Mouse (Mus musculus): ENCODE data around the gene Lcn2. TPM values are rescaled to one million over a fixed set of nuclear protein-coding genes. Genes with fewer than 3 reads are reported as not detected.
A peak's percentile ranks its signal among the peaks of the same experiment; 100 is the strongest.

Gene Lcn2
- polyA plus RNA-seq, 1 experiment from 2014 or later: not detected

- DNase-seq (no peak), ATAC-seq (ENCODE audit: low FRiP score, low TSS enrichment) (no peak)
- no peaks in the 10 kb centered on the region for H3K27me3 ChIP-seq (ENCODE audit: control insufficient read depth, insufficient read depth, low read length)
- WGBS: 84% methylated on average over 7 of the region's 7 CpGs
- no peak overlapping the region for H3K27ac ChIP-seq (replicated peaks; ENCODE audit: low read depth, low read length)
- H3K4me3 ChIP-seq (replicated peaks; ENCODE audit: low read depth, low read length): no peak overlapping the region
- H3K9ac ChIP-seq (replicated peaks; ENCODE audit: low read length): no peak overlapping the region
- H3K4me1 ChIP-seq (ENCODE audit: control insufficient read depth, insufficient read depth, low read length): no peaks in the 10 kb centered on the region
- no peak overlapping the region for H3K4me2 ChIP-seq (ENCODE audit: low read length)
- H3K36me3 ChIP-seq (ENCODE audit: control insufficient read depth, insufficient read depth, low read length): peaks cover 11% of the 10 kb centered on the region
- H3K9me3 ChIP-seq (ENCODE audit: control insufficient read depth, low read length): no peaks in the 10 kb centered on the region
These were observed 19.2 kb upstream of the Lcn2 start for GRCm38 (mm10) chr2:32407144-32407824.

DNA sequence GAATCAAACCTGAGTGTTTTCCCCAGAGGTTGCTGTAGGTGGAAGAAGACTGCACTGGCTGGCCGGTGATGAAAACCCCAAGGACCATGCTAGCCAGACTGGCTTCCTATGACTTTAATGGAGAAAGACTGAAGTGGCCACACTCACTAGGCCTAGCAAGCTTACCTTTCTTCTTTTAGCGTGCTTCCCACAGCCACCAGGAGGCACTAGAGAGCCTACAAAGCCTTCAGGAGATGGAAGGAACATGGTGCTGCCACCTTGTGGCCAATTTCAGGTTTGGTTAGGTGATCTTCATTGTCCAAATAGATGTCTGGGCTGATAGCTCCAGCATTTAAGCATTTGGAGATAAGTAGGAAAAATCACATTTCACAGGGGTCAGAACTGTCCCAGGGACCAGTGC is 16.6 kb upstream of the Lcn2 start:
- DNase-seq: peak; percentile 98
- no peak overlapping the region for H3K4me2 ChIP-seq (ENCODE audit: low read length)
- H3K9ac ChIP-seq (replicated peaks; ENCODE audit: low read length): no peak overlapping the region
- no peaks in the 10 kb centered on the region for H3K27me3 ChIP-seq (ENCODE audit: control insufficient read depth, insufficient read depth, low read length)
- no peak overlapping the region for H3K27ac ChIP-seq (replicated peaks; ENCODE audit: low read depth, low read length)
- ATAC-seq (ENCODE audit: low FRiP score, low TSS enrichment): no peak; the same call in 1 of the 2 replicates
- H3K4me1 ChIP-seq (ENCODE audit: control insufficient read depth, insufficient read depth, low read length): no peaks in the 10 kb centered on the region
- H3K4me3 ChIP-seq (replicated peaks; ENCODE audit: low read depth, low read length): no peak overlapping the region
- WGBS: 19% methylated on average over 2 of the region's 2 CpGs
- peaks cover 35% of the 10 kb centered on the region for H3K36me3 ChIP-seq (ENCODE audit: control insufficient read depth, insufficient read depth, low read length)
- no peaks in the 10 kb centered on the region for H3K9me3 ChIP-seq (ENCODE audit: control insufficient read depth, low read length)

GRCm38 (mm10) chr2:32396695-32397094 is 8.6 kb upstream of the Lcn2 start:
- peak overlapping the region; percentile 91 for H3K27ac ChIP-seq (replicated peaks; ENCODE audit: low read depth, low read length)
- H3K4me1 ChIP-seq (ENCODE audit: control insufficient read depth, insufficient read depth, low read length): peaks cover 13% of the 10 kb centered on the region
- peak overlapping the region; percentile 97 for H3K4me3 ChIP-seq (replicated peaks; ENCODE audit: low read depth, low read length)
- H3K36me3 ChIP-seq (ENCODE audit: control insufficient read depth, insufficient read depth, low read length): peaks cover 18% of the 10 kb centered on the region
- ATAC-seq (ENCODE audit: low FRiP score, low TSS enrichment): no peak
- no peaks in the 10 kb centered on the region for H3K27me3 ChIP-seq (ENCODE audit: control insufficient read depth, insufficient read depth, low read length)
- peak overlapping the region; percentile 80 for H3K9ac ChIP-seq (replicated peaks; ENCODE audit: low read length)
- WGBS: under 1% methylated on average over 15 of the region's 15 CpGs
- H3K9me3 ChIP-seq (ENCODE audit: control insufficient read depth, low read length): no peaks in the 10 kb centered on the region
- DNase-seq: peak; percentile 15
- peak overlapping the region; percentile 89 for H3K4me2 ChIP-seq (ENCODE audit: low read length)

- Histone ChIP-seq H3K27me3 (ENCODE audit: control insufficient read depth, insufficient read depth, low read length) (no peaks in the 10 kb centered on the region), H3K4me2 (ENCODE audit: low read length) (peak overlapping the region; percentile 89), H3K9ac (replicated peaks; ENCODE audit: low read length) (peak overlapping the region; percentile 80), H3K9me3 (ENCODE audit: control insufficient read depth, low read length) (no peaks in the 10 kb centered on the region), H3K27ac (replicated peaks; ENCODE audit: low read depth, low read length) (peak overlapping the region; percentile 91), H3K4me3 (replicated peaks; ENCODE audit: low read depth, low read length) (peak overlapping the region; percentile 97), H3K4me1 (ENCODE audit: control insufficient read depth, insufficient read depth, low read length) (peaks cover 13% of the 10 kb centered on the region), H3K36me3 (ENCODE audit: control insufficient read depth, insufficient read depth, low read length) (peaks cover 12% of the 10 kb centered on the region)
- DNase-seq: peak; percentile 96
- ATAC-seq (ENCODE audit: low FRiP score, low TSS enrichment): peak; percentile 94
- WGBS: under 1% methylated on average over 59 of the region's 59 CpGs
These were observed 8.0 kb upstream of the Lcn2 start for GRCm38 (mm10) chr2:32395946-32396621.

DNA sequence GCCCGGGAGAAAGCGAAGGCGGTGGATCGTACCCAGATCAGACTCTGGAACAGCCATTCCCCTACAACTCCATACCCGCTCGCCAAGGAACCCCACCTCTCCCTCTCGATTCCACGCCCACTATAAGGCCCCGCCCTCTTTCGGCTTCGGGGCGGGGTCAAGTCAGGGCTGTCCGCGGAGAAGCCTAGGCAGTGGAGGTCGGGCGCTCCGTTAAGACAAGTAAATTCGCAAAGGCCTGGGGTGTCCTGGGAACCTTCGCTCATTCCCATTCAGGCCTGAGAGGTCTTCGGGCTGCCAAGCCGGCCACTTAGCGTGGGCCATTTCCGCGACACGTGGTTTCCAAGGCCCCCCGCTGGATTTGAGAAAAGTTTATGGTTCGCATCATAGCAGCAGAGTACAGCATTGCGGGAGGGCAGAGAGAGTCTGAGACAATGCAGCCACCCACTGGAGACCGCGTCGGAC is 7.5 kb upstream of the Lcn2 start, which contains the start of gene Ptges2:
Ptges2 (plus strand) TSS at position 413 of the 462 bp plus-strand sequence.
- DNase-seq: peak; percentile 94
- Histone ChIP-seq H3K27ac (replicated peaks; ENCODE audit: low read depth, low read length) (peak within 1 kb of the TSS; percentile 91), H3K9ac (replicated peaks; ENCODE audit: low read length) (peak within 1 kb of the TSS; percentile 80), H3K4me2 (ENCODE audit: low read length) (peak within 1 kb of the TSS; percentile 89), H3K4me1 (ENCODE audit: control insufficient read depth, insufficient read depth, low read length) (peaks cover 13% of the 10 kb centered on the region), H3K36me3 (ENCODE audit: control insufficient read depth, insufficient read depth, low read length) (peaks cover 7% of the 10 kb centered on the region), H3K4me3 (replicated peaks; ENCODE audit: low read depth, low read length) (peak within 1 kb of the TSS; percentile 97), H3K9me3 (ENCODE audit: control insufficient read depth, low read length) (no peaks in the 10 kb centered on the region), H3K27me3 (ENCODE audit: control insufficient read depth, insufficient read depth, low read length) (no peaks in the 10 kb centered on the region)
- ATAC-seq (ENCODE audit: low FRiP score, low TSS enrichment): peak; percentile 91
- WGBS: under 1% methylated on average over 31 of the region's 31 CpGs

DNA sequence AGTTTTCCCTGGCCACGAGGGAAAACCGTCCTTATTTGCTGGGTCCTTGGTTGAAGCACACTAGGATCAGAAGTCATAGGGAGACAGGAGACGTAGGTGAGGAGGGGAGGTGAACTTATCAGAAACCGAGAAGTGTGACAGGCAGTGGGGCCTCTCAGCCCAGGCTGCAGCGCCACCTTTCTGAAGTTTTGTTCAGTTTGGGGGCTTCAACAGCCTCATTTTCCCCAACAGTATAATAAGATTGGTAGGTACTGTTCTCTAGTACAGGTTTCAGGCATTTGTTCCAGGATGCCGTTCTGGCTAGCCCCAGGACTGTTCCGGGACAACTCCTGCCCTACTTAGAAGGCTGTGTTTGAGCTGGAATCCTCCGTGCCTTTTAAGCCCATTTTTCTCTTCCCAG is 6.9 kb upstream of the Lcn2 start:
- 3% methylated on average over 8 of the region's 8 CpGs for WGBS
- ATAC-seq (ENCODE audit: low FRiP score, low TSS enrichment) (no peak), DNase-seq (peak; percentile 59)
- no peaks in the 10 kb centered on the region for H3K9me3 ChIP-seq (ENCODE audit: control insufficient read depth, low read length)
- H3K27me3 ChIP-seq (ENCODE audit: control insufficient read depth, insufficient read depth, low read length): no peaks in the 10 kb centered on the region
- peak overlapping the region; percentile 97 for H3K4me3 ChIP-seq (replicated peaks; ENCODE audit: low read depth, low read length)
- H3K36me3 ChIP-seq (ENCODE audit: control insufficient read depth, insufficient read depth, low read length): peaks cover 3% of the 10 kb centered on the region; the same call in 1 of the 2 replicates
- peak overlapping the region; percentile 80 for H3K9ac ChIP-seq (replicated peaks; ENCODE audit: low read length)
- peaks cover 13% of the 10 kb centered on the region for H3K4me1 ChIP-seq (ENCODE audit: control insufficient read depth, insufficient read depth, low read length)
- H3K27ac ChIP-seq (replicated peaks; ENCODE audit: low read depth, low read length): peak overlapping the region; percentile 91
- peak overlapping the region; percentile 89 for H3K4me2 ChIP-seq (ENCODE audit: low read length)

DNA sequence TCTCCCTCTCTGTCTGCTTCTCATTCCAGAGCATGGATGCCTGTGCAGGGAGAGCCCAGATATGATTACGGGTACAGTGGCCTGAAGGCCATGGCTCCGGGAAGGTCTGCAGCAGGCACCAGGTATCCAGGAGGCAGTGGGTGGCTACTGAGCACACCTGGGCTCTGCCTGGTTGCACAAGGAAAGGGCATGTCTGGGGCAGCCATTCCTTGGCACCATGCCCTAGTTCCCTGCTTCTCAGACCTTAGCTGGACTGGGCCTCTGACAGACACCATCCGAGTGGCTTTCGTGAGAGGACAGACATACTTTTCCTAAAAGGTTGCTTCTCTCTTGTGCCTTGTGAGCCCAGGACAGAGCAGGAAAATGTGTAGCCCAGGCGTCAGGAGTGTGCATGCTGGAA is 4.0 kb upstream of the Lcn2 start:
- H3K9me3 ChIP-seq (ENCODE audit: control insufficient read depth, low read length): no peaks in the 10 kb centered on the region
- H3K4me2 ChIP-seq (ENCODE audit: low read length): no peak overlapping the region
- no peaks in the 10 kb centered on the region for H3K36me3 ChIP-seq (ENCODE audit: control insufficient read depth, insufficient read depth, low read length)
- H3K27ac ChIP-seq (replicated peaks; ENCODE audit: low read depth, low read length): no peak overlapping the region
- 77% methylated on average over 5 of the region's 5 CpGs for WGBS
- no peaks in the 10 kb centered on the region for H3K27me3 ChIP-seq (ENCODE audit: control insufficient read depth, insufficient read depth, low read length)
- no peak overlapping the region for H3K9ac ChIP-seq (replicated peaks; ENCODE audit: low read length)
- peaks cover 10% of the 10 kb centered on the region for H3K4me1 ChIP-seq (ENCODE audit: control insufficient read depth, insufficient read depth, low read length)
- DNase-seq (no peak), ATAC-seq (ENCODE audit: low FRiP score, low TSS enrichment) (no peak)
- no peak overlapping the region for H3K4me3 ChIP-seq (replicated peaks; ENCODE audit: low read depth, low read length)

DNA sequence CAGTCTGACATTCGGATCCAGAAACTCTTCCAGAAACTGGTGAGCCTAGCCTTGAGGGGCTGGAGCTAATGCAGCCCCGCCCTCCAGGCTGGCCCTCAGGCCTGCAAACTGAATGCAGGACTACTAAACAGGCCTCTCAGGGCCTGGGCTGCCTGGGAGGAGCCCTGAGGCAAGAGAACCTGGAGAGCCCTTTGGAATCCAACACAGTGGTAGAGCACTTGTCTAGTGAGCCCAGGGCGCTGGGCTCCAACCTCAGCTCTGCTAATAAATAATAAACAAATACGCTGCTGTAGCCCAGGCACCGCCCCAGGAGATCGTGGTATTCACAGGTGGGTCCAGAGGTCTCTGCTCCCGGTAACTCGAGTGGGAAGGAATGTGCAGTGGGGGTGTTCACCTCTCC is 2.8 kb upstream of the Lcn2 start:
- DNase-seq: no peak
- no peak for ATAC-seq (ENCODE audit: low FRiP score, low TSS enrichment)
- no peaks in the 10 kb centered on the region for H3K27me3 ChIP-seq (ENCODE audit: control insufficient read depth, insufficient read depth, low read length)
- peaks cover 5% of the 10 kb centered on the region; the same call in 1 of the 2 replicates for H3K4me1 ChIP-seq (ENCODE audit: control insufficient read depth, insufficient read depth, low read length)
- H3K4me3 ChIP-seq (replicated peaks; ENCODE audit: low read depth, low read length): no peak overlapping the region
- H3K9me3 ChIP-seq (ENCODE audit: control insufficient read depth, low read length): no peaks in the 10 kb centered on the region
- H3K9ac ChIP-seq (replicated peaks; ENCODE audit: low read length): no peak overlapping the region
- WGBS: 77% methylated on average over 8 of the region's 8 CpGs
- no peak overlapping the region for H3K27ac ChIP-seq (replicated peaks; ENCODE audit: low read depth, low read length)
- no peak overlapping the region for H3K4me2 ChIP-seq (ENCODE audit: low read length)
- no peaks in the 10 kb centered on the region for H3K36me3 ChIP-seq (ENCODE audit: control insufficient read depth, insufficient read depth, low read length)
